Mouse (Mus musculus): ENCODE results near the gene Ssh1.

The Ssh1 gene

GRCm38 (mm10) chr5:113992339-113992831 is 1.3 kb downstream of the Ssh1 start:
- peak; percentile 86 for DNase-seq (ENCODE audit: low read depth)

GRCm38 (mm10) chr5:113991141-113991540 is 2.6 kb downstream of the Ssh1 start:
- no peak for DNase-seq (ENCODE audit: low read depth)

GRCm38 (mm10) chr5:113990593-113990992 is 3.1 kb downstream of the Ssh1 start:
- peak; percentile 8 for DNase-seq (ENCODE audit: low read depth)

- DNase-seq (ENCODE audit: low read depth), result no peak
Measured at GRCm38 (mm10) chr5:113989437-113990024, 4.2 kb downstream of the Ssh1 start.

- DNase-seq (ENCODE audit: low read depth), result no peak
Measured at GRCm38 (mm10) chr5:113986182-113986961, 7.3 kb downstream of the Ssh1 start.

GRCm38 (mm10) chr5:113985737-113986136 is 8.0 kb downstream of the Ssh1 start:
- DNase-seq (ENCODE audit: low read depth), result no peak

- no peak for DNase-seq (ENCODE audit: low read depth)
Measured at GRCm38 (mm10) chr5:113984025-113984740, 9.5 kb downstream of the Ssh1 start.

GRCm38 (mm10) chr5:113983541-113983940 is 10.2 kb downstream of the Ssh1 start:
- no peak for DNase-seq (ENCODE audit: low read depth)

GRCm38 (mm10) chr5:113981843-113982242 is 11.9 kb downstream of the Ssh1 start:
- DNase-seq (ENCODE audit: low read depth), result no peak

GRCm38 (mm10) chr5:113981171-113981570 is 12.5 kb downstream of the Ssh1 start:
- no peak for DNase-seq (ENCODE audit: low read depth)

- no peak for DNase-seq (ENCODE audit: low read depth)
Measured at GRCm38 (mm10) chr5:113980511-113980910, 13.2 kb downstream of the Ssh1 start.

GRCm38 (mm10) chr5:113977309-113977708 is 16.4 kb downstream of the Ssh1 start:
- no peak for DNase-seq (ENCODE audit: low read depth)

GRCm38 (mm10) chr5:113976597-113976996 is 17.1 kb downstream of the Ssh1 start:
- DNase-seq (ENCODE audit: low read depth), result no peak

- no peak for DNase-seq (ENCODE audit: low read depth)
Measured at GRCm38 (mm10) chr5:113975538-113976215, 18.0 kb downstream of the Ssh1 start.

GRCm38 (mm10) chr5:113974576-113974975 is 19.1 kb downstream of the Ssh1 start:
- DNase-seq (ENCODE audit: low read depth), result no peak

GRCm38 (mm10) chr5:113973790-113974189 is 19.9 kb downstream of the Ssh1 start:
- DNase-seq (ENCODE audit: low read depth), result no peak

GRCm38 (mm10) chr5:113972589-113973515 is 20.8 kb downstream of the Ssh1 start:
- no peak for DNase-seq (ENCODE audit: low read depth)

- no peak for DNase-seq (ENCODE audit: low read depth)
Measured at GRCm38 (mm10) chr5:113971434-113971960, 22.2 kb downstream of the Ssh1 start.

GRCm38 (mm10) chr5:113968371-113968770 is 25.3 kb downstream of the Ssh1 start:
- no peak for DNase-seq (ENCODE audit: low read depth)

GRCm38 (mm10) chr5:113966452-113967150 is 27.1 kb downstream of the Ssh1 start:
- no peak for DNase-seq (ENCODE audit: low read depth)
